Mouse (Mus musculus) liver, embryonic 12.5 days (tissue): ENCODE results near the gene Ndufc2. TPM values are rescaled to one million over a fixed set of nuclear protein-coding genes. Genes with fewer than 3 reads are reported as not detected.

Source experiments
- ATAC-seq: fragments of 200-750 bp; cut with Nextera tagmentation; 2 replicates; pipeline ENCODE4 v1.8.0; 2017; ENCODE audit warnings: moderate number of reproducible peaks, mild to moderate bottlenecking, moderate library complexity
- H3K27ac ChIP-seq: fragments of 300-500 bp; sonication (generic); 2 replicates; pipeline ENCODE4 v1.5.1; 2016; ENCODE audit warnings: mild to moderate bottlenecking
- H3K27me3 ChIP-seq: fragments of 300-500 bp; sonication (generic); replicated peaks from 2 replicates; pipeline ENCODE4 v1.6.1; 2016; ENCODE audit warnings: mild to moderate bottlenecking, moderate library complexity
- H3K36me3 ChIP-seq: fragments of 300-500 bp; sonication (generic); 2 replicates; pipeline ENCODE4 v1.6.1; 2016; ENCODE audit warnings: mild to moderate bottlenecking, moderate library complexity
- H3K4me1 ChIP-seq: fragments of 300-500 bp; sonication (generic); 2 replicates; pipeline ENCODE4 v1.6.1; 2016
- H3K4me2 ChIP-seq: fragments of 300-500 bp; sonication (generic); 2 replicates; pipeline ENCODE4 v1.6.1; 2016; ENCODE audit warnings: mild to moderate bottlenecking, moderate library complexity
- H3K4me3 ChIP-seq: fragments of 300-500 bp; sonication (generic); 2 replicates; pipeline ENCODE4 v1.5.1; 2016; ENCODE audit warnings: mild to moderate bottlenecking, moderate library complexity
- H3K9ac ChIP-seq: fragments of 300-500 bp; sonication (generic); 2 replicates; pipeline ENCODE4 v1.6.1; 2016; ENCODE audit warnings: mild to moderate bottlenecking, moderate library complexity
- H3K9me3 ChIP-seq: fragments of 300-500 bp; sonication (generic); replicated peaks from 2 replicates; pipeline ENCODE4 v1.6.1; 2016; ENCODE audit warnings: mild to moderate bottlenecking, moderate library complexity
- WGBS: fragments of 180-500 bp; shearing (Covaris S2); methylation state at CpG from one replicate; pipeline ENCODE4 v1.1.7; 2016; ENCODE audit not compliant: insufficient replicate concordance; 5-methylcytosine and 5-hydroxymethylcytosine counted together
- polyA plus RNA-seq: library from polyadenylated mRNA; unstranded; fragments of >200 nt; fragmentation: Nextera tagmentation; extraction: Ambion mirVana; gene quantifications from 2 replicates; pipeline ENCODE4 v1.2.1, GENCODE M21; 2016

Gene Ndufc2
- polyA plus RNA-seq, 1 experiment from 2014 or later: 249 TPM

GRCm38 (mm10) chr7:97416906-97417777 lies 17.3 kb downstream of the Ndufc2 start, which contains the start of gene Thrsp:
Gene Thrsp, minus strand, starts transcription at chr7:97417730.
- H3K27ac ChIP-seq: no peak within 1 kb of the TSS
- no peak within 1 kb of the TSS for H3K4me2 ChIP-seq
- H3K4me3 ChIP-seq: no peak within 1 kb of the TSS
- WGBS: 69% methylated on average over 25 of the region's 25 CpGs
- no peaks in the 10 kb centered on the region for H3K9me3 ChIP-seq
- H3K27me3 ChIP-seq: no peaks in the 10 kb centered on the region
- peaks cover 4% of the 10 kb centered on the region; the same call in 1 of the 2 replicates for H3K36me3 ChIP-seq
- ATAC-seq: no peak
- no peak within 1 kb of the TSS for H3K9ac ChIP-seq
- 0 out of 2 replicates have a peak, but pooled peaks cover 12% of the 10 kb centered on the region for H3K4me1 ChIP-seq

GRCm38 (mm10) chr7:97418717-97419116 lies 18.9 kb downstream of the Ndufc2 start:
- Histone ChIP-seq H3K4me1 (0 out of 2 replicates have a peak, but pooled peaks cover 10% of the 10 kb centered on the region), H3K4me2 (no peak overlapping the region), H3K9ac (no peak overlapping the region), H3K4me3 (no peak overlapping the region), H3K27me3 (no peaks in the 10 kb centered on the region), H3K27ac (no peak overlapping the region), H3K9me3 (no peaks in the 10 kb centered on the region), H3K36me3 (no peaks in the 10 kb centered on the region)
- WGBS: 72% methylated on average over 5 of the region's 5 CpGs
- ATAC-seq: no peak

DNA sequence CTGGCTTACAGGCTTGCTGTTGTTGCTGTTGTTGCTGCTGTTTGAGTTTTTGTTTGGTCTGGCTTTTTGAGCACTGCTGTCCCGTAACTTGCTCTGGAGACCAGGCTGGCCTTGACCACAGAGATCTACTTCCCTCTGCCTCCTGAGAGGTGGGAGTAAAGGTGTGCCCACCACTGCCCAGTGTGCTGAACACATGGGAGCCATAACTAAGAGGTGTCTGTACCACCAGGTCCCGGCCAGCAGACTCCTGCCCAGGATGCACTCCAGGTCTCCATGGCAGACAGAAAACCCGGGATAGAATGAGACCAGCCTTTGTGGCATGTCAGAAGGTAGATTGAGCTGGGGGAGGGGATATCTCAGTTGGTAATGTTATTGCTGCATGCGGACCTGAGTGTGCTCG lies 19.4 kb downstream of the Ndufc2 start:
- no peaks in the 10 kb centered on the region for H3K36me3 ChIP-seq

DNA sequence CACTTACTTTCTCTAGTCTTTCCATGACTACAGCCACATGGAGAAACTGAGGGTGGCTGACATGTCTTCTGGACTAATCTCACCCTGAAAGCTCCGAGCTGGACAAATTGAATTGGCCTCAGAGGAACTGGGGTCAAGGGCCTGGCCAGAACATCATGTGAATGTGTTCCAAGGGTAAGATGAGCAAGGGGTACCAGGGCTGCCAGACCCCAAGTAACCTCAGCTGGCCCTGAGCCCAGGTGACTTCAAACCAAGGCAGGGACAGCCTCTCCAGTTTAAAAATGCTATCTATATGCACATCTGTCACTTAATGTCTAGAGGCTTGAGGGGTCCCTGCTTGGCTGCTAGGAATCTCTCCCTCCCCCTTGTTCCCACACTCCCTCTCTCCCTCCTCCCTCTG lies 20.6 kb downstream of the Ndufc2 start:
- no peak overlapping the region for H3K4me3 ChIP-seq
- ATAC-seq: no peak
- no peak overlapping the region for H3K27ac ChIP-seq
- H3K27me3 ChIP-seq: no peaks in the 10 kb centered on the region
- WGBS: 52% methylated on average over 1 of the region's 1 CpGs
- H3K4me1 ChIP-seq: peaks cover 4% of the 10 kb centered on the region; the same call in 1 of the 2 replicates
- H3K4me2 ChIP-seq: no peak overlapping the region
- no peaks in the 10 kb centered on the region for H3K9me3 ChIP-seq
- no peaks in the 10 kb centered on the region for H3K36me3 ChIP-seq
- H3K9ac ChIP-seq: no peak overlapping the region

More for the DNA sequence above, 19.4 kb downstream of the Ndufc2 start:
- WGBS: 76% methylated on average over 5 of the region's 5 CpGs
- Histone ChIP-seq H3K4me1 (0 out of 2 replicates have a peak, but pooled peaks cover 7% of the 10 kb centered on the region), H3K27me3 (no peaks in the 10 kb centered on the region), H3K4me3 (no peak overlapping the region), H3K4me2 (no peak overlapping the region), H3K9me3 (no peaks in the 10 kb centered on the region), H3K27ac (no peak overlapping the region), H3K9ac (no peak overlapping the region)
- ATAC-seq: no peak

GRCm38 (mm10) chr7:97420958-97421651 lies 21.3 kb downstream of the Ndufc2 start:
- 76% methylated on average over 8 of the region's 8 CpGs for WGBS
- Histone ChIP-seq H3K4me2 (no peak overlapping the region), H3K27ac (no peak overlapping the region), H3K9me3 (no peaks in the 10 kb centered on the region), H3K27me3 (no peaks in the 10 kb centered on the region), H3K4me3 (no peak overlapping the region), H3K9ac (no peak overlapping the region), H3K36me3 (no peaks in the 10 kb centered on the region), H3K4me1 (peaks cover 4% of the 10 kb centered on the region; the same call in 1 of the 2 replicates)
- no peak for ATAC-seq

DNA sequence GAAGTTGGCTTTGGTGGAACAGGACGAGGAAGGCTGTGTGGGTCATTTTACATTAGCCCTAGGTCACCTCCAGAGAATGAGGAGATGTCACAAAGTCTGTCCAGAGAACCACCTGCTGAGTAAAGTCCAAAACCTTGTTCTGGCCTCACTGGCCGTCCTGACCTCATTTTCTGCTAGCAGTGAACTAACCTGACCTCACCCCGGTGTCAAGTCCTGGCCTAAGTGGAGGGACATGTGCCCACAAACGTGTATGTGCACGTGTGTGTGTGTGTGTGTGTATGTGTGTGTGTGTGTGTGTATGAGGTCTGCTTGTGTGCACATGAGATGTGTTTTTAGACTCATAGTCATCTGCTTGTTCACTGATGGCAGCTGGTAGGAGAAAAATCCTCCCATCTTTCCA lies 24.0 kb downstream of the Ndufc2 start:
- WGBS: 34% methylated on average over 5 of the region's 5 CpGs
- no peak for ATAC-seq
- no peaks in the 10 kb centered on the region for H3K36me3 ChIP-seq
- peaks cover 4% of the 10 kb centered on the region; the same call in 1 of the 2 replicates for H3K4me1 ChIP-seq
- H3K9ac ChIP-seq: no peak overlapping the region
- no peaks in the 10 kb centered on the region for H3K27me3 ChIP-seq
- no peaks in the 10 kb centered on the region for H3K9me3 ChIP-seq
- H3K4me3 ChIP-seq: no peak overlapping the region
- H3K27ac ChIP-seq: no peak overlapping the region
- H3K4me2 ChIP-seq: no peak overlapping the region

GRCm38 (mm10) chr7:97424621-97425245 lies 24.9 kb downstream of the Ndufc2 start:
- ATAC-seq: peak; percentile 66
- peaks cover 9% of the 10 kb centered on the region; the same call in 1 of the 2 replicates for H3K4me1 ChIP-seq
- no peak overlapping the region for H3K9ac ChIP-seq
- H3K4me3 ChIP-seq: no peak overlapping the region
- whole genome bisulfite sequencing: 7% methylated on average over 12 of the region's 12 CpGs
- no peaks in the 10 kb centered on the region for H3K36me3 ChIP-seq
- H3K9me3 ChIP-seq: no peaks in the 10 kb centered on the region
- H3K27ac ChIP-seq: no peak overlapping the region
- no peaks in the 10 kb centered on the region for H3K27me3 ChIP-seq
- H3K4me2 ChIP-seq: no peak overlapping the region

DNA sequence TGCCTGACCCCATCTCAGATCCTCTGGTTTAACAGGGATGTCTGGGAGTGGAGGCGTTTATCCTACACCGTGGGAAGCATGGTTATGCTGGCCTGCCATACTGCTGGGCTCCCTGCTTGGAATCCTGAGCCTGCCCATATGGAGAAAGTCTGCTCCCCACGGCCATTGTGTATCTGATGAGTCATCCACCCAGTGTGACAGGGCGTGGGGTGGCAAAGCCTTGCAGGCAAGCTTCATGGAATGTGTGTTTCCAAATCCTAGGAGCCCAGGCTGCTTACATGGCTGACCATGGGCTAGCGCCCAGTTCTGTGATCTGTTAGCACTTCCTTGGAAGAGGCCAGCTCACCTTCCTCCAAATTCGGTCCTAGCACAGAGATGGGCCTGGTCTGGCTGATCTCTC lies 26.8 kb downstream of the Ndufc2 start:
- Histone ChIP-seq H3K4me1 (peaks cover 12% of the 10 kb centered on the region; the same call in 1 of the 2 replicates), H3K36me3 (no peaks in the 10 kb centered on the region), H3K4me3 (no peak overlapping the region), H3K27ac (no peak overlapping the region), H3K9ac (no peak overlapping the region; the same call in 1 of the 2 replicates), H3K27me3 (no peaks in the 10 kb centered on the region), H3K4me2 (no peak overlapping the region), H3K9me3 (no peaks in the 10 kb centered on the region)
- 62% methylated on average over 6 of the region's 6 CpGs for WGBS
- ATAC-seq: no peak

DNA sequence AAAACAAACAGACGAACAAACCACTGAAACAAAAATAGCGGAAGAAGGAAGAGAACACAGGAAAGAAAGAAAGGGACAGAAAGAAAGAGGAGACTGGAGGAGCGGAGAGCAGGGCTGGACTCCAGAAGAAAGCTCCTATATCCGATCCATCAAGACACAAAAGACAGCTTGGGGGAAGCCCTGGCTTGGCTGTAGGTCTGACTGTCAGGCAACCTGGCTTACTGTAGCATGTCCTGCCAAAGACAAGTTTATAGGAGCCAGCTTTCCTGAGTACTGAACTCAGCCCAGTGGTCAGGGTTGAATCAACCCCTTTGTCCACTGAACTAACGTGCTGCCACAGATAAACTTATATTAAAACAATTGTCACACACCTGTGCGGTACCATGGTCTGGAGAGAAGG lies 27.5 kb downstream of the Ndufc2 start:
- no peak overlapping the region for H3K27ac ChIP-seq
- ATAC-seq: no peak

GRCm38 (mm10) chr7:97427778-97428420 lies 28.1 kb downstream of the Ndufc2 start:
- no peak overlapping the region for H3K27ac ChIP-seq
- no peaks in the 10 kb centered on the region for H3K9me3 ChIP-seq
- 63% methylated on average over 5 of the region's 5 CpGs for WGBS
- peaks cover 12% of the 10 kb centered on the region; the same call in 1 of the 2 replicates for H3K4me1 ChIP-seq
- no peak overlapping the region for H3K4me2 ChIP-seq
- no peak overlapping the region for H3K9ac ChIP-seq
- no peaks in the 10 kb centered on the region for H3K36me3 ChIP-seq
- no peaks in the 10 kb centered on the region for H3K27me3 ChIP-seq
- no peak for ATAC-seq
- no peak overlapping the region for H3K4me3 ChIP-seq

More for the DNA sequence above, 27.5 kb downstream of the Ndufc2 start:
- Histone ChIP-seq H3K36me3 (no peaks in the 10 kb centered on the region), H3K4me2 (no peak overlapping the region), H3K9ac (no peak overlapping the region), H3K27me3 (no peaks in the 10 kb centered on the region), H3K4me1 (peaks cover 12% of the 10 kb centered on the region; the same call in 1 of the 2 replicates), H3K9me3 (no peaks in the 10 kb centered on the region), H3K4me3 (no peak overlapping the region)
- 75% methylated on average over 6 of the region's 6 CpGs for WGBS

GRCm38 (mm10) chr7:97429705-97430104 lies 29.9 kb downstream of the Ndufc2 start:
- Histone ChIP-seq H3K9me3 (no peaks in the 10 kb centered on the region), H3K9ac (no peak overlapping the region), H3K27me3 (no peaks in the 10 kb centered on the region), H3K4me1 (peaks cover 12% of the 10 kb centered on the region; the same call in 1 of the 2 replicates), H3K4me3 (no peak overlapping the region), H3K36me3 (no peaks in the 10 kb centered on the region), H3K4me2 (no peak overlapping the region), H3K27ac (no peak overlapping the region)
- no peak for ATAC-seq
- 22% methylated on average over 5 of the region's 5 CpGs for WGBS
